In genomic region chr9:54537030-54537429, GRCm38 (mm10) we compare ENCODE assay signal across 24 mouse cellular contexts. TPM values are rescaled to one million over a fixed set of nuclear protein-coding genes. Genes with fewer than 3 reads are reported as not detected.
DNase-seq lines count a peak whose midpoint lies in the region; ATAC-seq and TF ChIP-seq lines count a peak whose summit lies in the region.
"Had no signal": no experiment of that assay in that cellular context is flagged by ENCODE, and none has a peak within 500 bp of the region (broad histone marks: within the 10 kb centered on the region; RNA-seq: fewer than 3 reads in every experiment).

No protein-coding gene starts in this region.

- peak; percentile 40 for DNase-seq in left cerebral cortex, postnatal 4 days
- no peak for DNase-seq in left cerebral cortex, adult 11 months (ENCODE audit: low spot score)
- peak; percentile 91 for DNase-seq in brain, embryonic 14.5 days (ENCODE audit: low read depth)
- DNase-seq in layer of hippocampus, postnatal 14 days (ENCODE audit: low spot score in 2 of 2): peak; percentile 47 to 88
- no peak for DNase-seq in yolk sac, embryonic 10.5 days (ENCODE audit: low spot score)
- DNase-seq in thymus, adult 18-20 months: no peak
- DNase-seq: adrenal gland, postnatal 36 days; cerebellum, postnatal 36 days; gastrocnemius, postnatal 25 days; heart, postnatal 4 days; lung, postnatal 36 days had no signal

- TF ChIP-seq CTCF in brain, embryonic 14.5 days (IDR thresholded peaks at IDR 0.05; ENCODE audit: borderline replicate concordance, extremely low read depth, insufficient read depth, insufficient read length): no peak

- H3K9me3 ChIP-seq in forebrain, embryonic 13.5 days (replicated peaks): no peaks in the 10 kb centered on the region
- H3K9me3 ChIP-seq in forebrain, embryonic 12.5 days: no peaks in the 10 kb centered on the region
- H3K9me3 ChIP-seq: embryonic facial prominence, embryonic 13.5 days; heart, embryonic 12.5 days; limb, embryonic 13.5 days; midbrain, embryonic 13.5 days had no signal

- intact Hi-C loops in left cerebral cortex, postnatal 4 days (cut with DNase I): no loop called here

- no peak overlapping the region for H3K9ac ChIP-seq in forebrain, embryonic 13.5 days
- H3K9ac ChIP-seq in forebrain, embryonic 12.5 days: no peak overlapping the region
- H3K9ac ChIP-seq: embryonic facial prominence, embryonic 13.5 days; heart, embryonic 12.5 days; limb, embryonic 13.5 days; midbrain, embryonic 13.5 days had no signal

- no peak overlapping the region for H3K4me3 ChIP-seq in forebrain, embryonic 13.5 days
- no peak overlapping the region for H3K4me3 ChIP-seq in forebrain, embryonic 12.5 days (replicated peaks)
- H3K4me3 ChIP-seq: embryonic facial prominence, embryonic 13.5 days; heart, embryonic 12.5 days; limb, embryonic 13.5 days; midbrain, embryonic 13.5 days had no signal

- 20% methylated on average over 4 of the region's 4 CpGs for WGBS in forebrain, embryonic 13.5 days
- 55% methylated on average over 4 of the region's 4 CpGs for WGBS in forebrain, embryonic 12.5 days

- peak overlapping the region; percentile 83 for H3K27ac ChIP-seq in forebrain, embryonic 13.5 days
- H3K27ac ChIP-seq in forebrain, embryonic 12.5 days: no peak overlapping the region
- H3K27ac ChIP-seq: embryonic facial prominence, embryonic 13.5 days; limb, embryonic 13.5 days; midbrain, embryonic 13.5 days had no signal

- H3K4me2 ChIP-seq in forebrain, embryonic 13.5 days: 0 out of 2 replicates have a peak overlapping the region, but pooled peaks have one; percentile 5
- H3K4me2 ChIP-seq in forebrain, embryonic 12.5 days: no peak overlapping the region
- H3K4me2 ChIP-seq: embryonic facial prominence, embryonic 13.5 days; heart, embryonic 12.5 days; limb, embryonic 13.5 days; midbrain, embryonic 13.5 days had no signal

- H3K36me3 ChIP-seq in forebrain, embryonic 13.5 days (ENCODE audit: poor library complexity, severe bottlenecking): no peaks in the 10 kb centered on the region
- H3K36me3 ChIP-seq in forebrain, embryonic 12.5 days (replicated peaks): no peaks in the 10 kb centered on the region
- H3K36me3 ChIP-seq: embryonic facial prominence, embryonic 13.5 days; heart, embryonic 12.5 days; limb, embryonic 13.5 days; midbrain, embryonic 13.5 days had no signal

- peaks cover 51% of the 10 kb centered on the region for H3K4me1 ChIP-seq in forebrain, embryonic 13.5 days
- H3K4me1 ChIP-seq in forebrain, embryonic 12.5 days: peaks cover 20% of the 10 kb centered on the region

- no peak for TF ChIP-seq POLR2A in brain, embryonic 14.5 days (IDR thresholded peaks at IDR 0.05; ENCODE audit: borderline replicate concordance, extremely low read depth, insufficient read depth, insufficient read length, poor library complexity, severe bottlenecking)

- H3K27me3 ChIP-seq in forebrain, embryonic 13.5 days: no peaks in the 10 kb centered on the region
- H3K27me3 ChIP-seq in forebrain, embryonic 12.5 days: no peaks in the 10 kb centered on the region
- H3K27me3 ChIP-seq: embryonic facial prominence, embryonic 13.5 days; heart, embryonic 12.5 days; limb, embryonic 13.5 days; midbrain, embryonic 13.5 days had no signal

- ATAC-seq in forebrain, embryonic 13.5 days: peak; percentile 77; the same call in 1 of the 2 replicates
- no peak for ATAC-seq in forebrain, embryonic 12.5 days (ENCODE audit: low FRiP score)
- ATAC-seq: activated CD4-positive, CD25-positive, alpha-beta regulatory T cell, adult 4 months; midbrain, embryonic 13.5 days had no signal

RNA-seq across cellular contexts. Expression of gene Sh2d7, which starts 1.8 kb away (rescaled TPM):
- polyA plus RNA-seq in forebrain, embryonic 13.5 days (2015; fragmentation: Nextera tagmentation; extraction: Ambion mirVana): 0.10 and 0.48 TPM in 2 replicates
- 0.09 TPM in 1 of 2 replicates, not detected in the other for polyA plus RNA-seq in forebrain, embryonic 12.5 days (2016; fragmentation: Nextera tagmentation; extraction: Ambion mirVana)
- not detected for total RNA-seq in left cerebral cortex, postnatal 4 days (2021)
- 0.11 and 0.19 TPM in 2 replicates for polyA plus RNA-seq in brain, embryonic 14.5 days (2012; rRNA removed)
- total RNA-seq in layer of hippocampus, postnatal 14 days (2021): under 1 TPM in 1 of 2 experiments, not detected in 1; 0.18 TPM
- total RNA-seq: adrenal gland, postnatal 36 days; gastrocnemius, postnatal 25 days; heart, postnatal 4 days; left cerebral cortex, adult 18-20 months had no signal
- polyA plus RNA-seq: activated CD4-positive, CD25-positive, alpha-beta regulatory T cell, adult 4 months; embryonic facial prominence, embryonic 13.5 days; heart, embryonic 12.5 days; intestine, embryonic 14.5 days; kidney, embryonic 16.5 days; limb, embryonic 13.5 days; liver, embryonic 16.5 days; midbrain, embryonic 13.5 days; neural tube, embryonic 11.5 days; urinary bladder, adult 2 months had no signal

RNA-seq across cellular contexts. Expression of gene Cib2, which starts 23.0 kb away (rescaled TPM):
- polyA plus RNA-seq in forebrain, embryonic 13.5 days (2015; fragmentation: Nextera tagmentation; extraction: Ambion mirVana): 27.0 and 28.9 TPM in 2 replicates
- 19.1 and 20.2 TPM in 2 replicates for polyA plus RNA-seq in forebrain, embryonic 12.5 days (2016; fragmentation: Nextera tagmentation; extraction: Ambion mirVana)
- total RNA-seq in left cerebral cortex, postnatal 4 days (2021): 10 to 100 TPM; 53.1 to 56.9 TPM
- polyA plus RNA-seq in brain, embryonic 14.5 days (2012; rRNA removed): 24.7 and 28.2 TPM in 2 replicates
- total RNA-seq in layer of hippocampus, postnatal 14 days (2021): 10 to 100 TPM; 20.5 to 21.9 TPM

RNA-seq across cellular contexts. Expression of gene Dmxl2, which starts 35.6 kb away (rescaled TPM):
- 29.1 and 30.0 TPM in 2 replicates for polyA plus RNA-seq in forebrain, embryonic 13.5 days (2015; fragmentation: Nextera tagmentation; extraction: Ambion mirVana)
- 19.4 and 21.0 TPM in 2 replicates for polyA plus RNA-seq in forebrain, embryonic 12.5 days (2016; fragmentation: Nextera tagmentation; extraction: Ambion mirVana)
- 100 to 1,000 TPM; 168 to 174 TPM for total RNA-seq in left cerebral cortex, postnatal 4 days (2021)
- polyA plus RNA-seq in brain, embryonic 14.5 days (2012; rRNA removed): 52.9 and 60.4 TPM in 2 replicates
- 100 to 1,000 TPM; 225 to 231 TPM for total RNA-seq in layer of hippocampus, postnatal 14 days (2021)

RNA-seq across cellular contexts. Expression of gene Idh3a, which starts 49.1 kb away (rescaled TPM):
- 126 and 127 TPM in 2 replicates for polyA plus RNA-seq in forebrain, embryonic 13.5 days (2015; fragmentation: Nextera tagmentation; extraction: Ambion mirVana)
- polyA plus RNA-seq in forebrain, embryonic 12.5 days (2016; fragmentation: Nextera tagmentation; extraction: Ambion mirVana): 109 and 122 TPM in 2 replicates
- total RNA-seq in left cerebral cortex, postnatal 4 days (2021): 100 to 1,000 TPM; 134 to 138 TPM
- 75.5 and 82.6 TPM in 2 replicates for polyA plus RNA-seq in brain, embryonic 14.5 days (2012; rRNA removed)
- total RNA-seq in layer of hippocampus, postnatal 14 days (2021): 100 to 1,000 TPM; 210 to 214 TPM

Comparison
In these comparisons a context has a peak if more than half of its experiments do, and no peak if none do; other contexts are left out.
1. DNase-seq: peak in left cerebral cortex, postnatal 4 days (single experiment), brain, embryonic 14.5 days (single experiment) and layer of hippocampus, postnatal 14 days (2 of 2); none in left cerebral cortex, adult 11 months (single experiment), yolk sac, embryonic 10.5 days (single experiment) and thymus, adult 18-20 months (0 of 2).